In genomic region chr10:120735722-120736507, GRCm38 (mm10) we compare ENCODE assay signal across 8 mouse cellular contexts.
DNase-seq lines count a peak whose midpoint lies in the region; ATAC-seq lines count a peak whose summit lies in the region.

No protein-coding gene starts in this region.

- peak overlapping the region; percentile 64 for H3K4me2 ChIP-seq in heart, embryonic 11.5 days
- peak overlapping the region; percentile 60 for H3K4me2 ChIP-seq in hindbrain, embryonic 13.5 days
- H3K4me2 ChIP-seq in midbrain, embryonic 13.5 days (replicated peaks): peak overlapping the region; percentile 62

- no peaks in the 10 kb centered on the region for H3K36me3 ChIP-seq in heart, embryonic 11.5 days (ENCODE audit: control insufficient read depth, insufficient read depth, low read length)
- no peaks in the 10 kb centered on the region for H3K36me3 ChIP-seq in hindbrain, embryonic 13.5 days
- H3K36me3 ChIP-seq in midbrain, embryonic 13.5 days: no peaks in the 10 kb centered on the region

- H3K27me3 ChIP-seq in heart, embryonic 11.5 days (ENCODE audit: control insufficient read depth, insufficient read depth, low read length): no peaks in the 10 kb centered on the region
- H3K27me3 ChIP-seq in hindbrain, embryonic 13.5 days: peaks cover 24% of the 10 kb centered on the region; the same call in 1 of the 2 replicates
- peaks cover 16% of the 10 kb centered on the region for H3K27me3 ChIP-seq in midbrain, embryonic 13.5 days

- no peaks in the 10 kb centered on the region for H3K9me3 ChIP-seq in heart, embryonic 11.5 days (replicated peaks; ENCODE audit: control insufficient read depth, low read length)
- H3K9me3 ChIP-seq in hindbrain, embryonic 13.5 days: no peaks in the 10 kb centered on the region
- no peaks in the 10 kb centered on the region for H3K9me3 ChIP-seq in midbrain, embryonic 13.5 days

- no peak for DNase-seq in heart, postnatal 10 days
- DNase-seq in embryo, embryonic 10.5 days (ENCODE audit: low spot score): peak; percentile 72
- no peak for DNase-seq in spleen, adult 18-20 months
- DNase-seq in left cerebral cortex, postnatal 4 days: no peak

- intact Hi-C loops in heart, postnatal 10 days (cut with DNase I): no loop called here
- intact Hi-C loops in left cerebral cortex, postnatal 4 days (cut with DNase I): no loop called here

- ATAC-seq in heart, embryonic 11.5 days (replicated peaks; ENCODE audit: insufficient number of reproducible peaks, low FRiP score, low TSS enrichment): no peak
- ATAC-seq in hindbrain, embryonic 13.5 days (ENCODE audit: low FRiP score): no peak
- no peak for ATAC-seq in midbrain, embryonic 13.5 days
- no peak for ATAC-seq in erythroblast, adult 5-6 weeks (replicated peaks; ENCODE audit: low FRiP score, poor library complexity, severe bottlenecking)

- 6% methylated on average over 25 of the region's 25 CpGs for WGBS in heart, embryonic 11.5 days (ENCODE audit: insufficient replicate concordance)
- WGBS in hindbrain, embryonic 13.5 days: 6% methylated on average over 25 of the region's 25 CpGs
- WGBS in midbrain, embryonic 13.5 days: 3% methylated on average over 25 of the region's 25 CpGs

- H3K27ac ChIP-seq in heart, embryonic 11.5 days (ENCODE audit: low read depth, low read length): no peak overlapping the region
- H3K27ac ChIP-seq in hindbrain, embryonic 13.5 days: no peak overlapping the region
- H3K27ac ChIP-seq in midbrain, embryonic 13.5 days: no peak overlapping the region

- peak overlapping the region; percentile 25 for H3K4me3 ChIP-seq in heart, embryonic 11.5 days (ENCODE audit: low read depth, low read length)
- H3K4me3 ChIP-seq in hindbrain, embryonic 13.5 days: peak overlapping the region; percentile 30
- peak overlapping the region; percentile 36 for H3K4me3 ChIP-seq in midbrain, embryonic 13.5 days (replicated peaks)

- H3K4me1 ChIP-seq in heart, embryonic 11.5 days (ENCODE audit: control insufficient read depth, insufficient read depth, low read length): no peaks in the 10 kb centered on the region
- H3K4me1 ChIP-seq in hindbrain, embryonic 13.5 days (replicated peaks): peaks cover 14% of the 10 kb centered on the region
- H3K4me1 ChIP-seq in midbrain, embryonic 13.5 days (replicated peaks): peaks cover 17% of the 10 kb centered on the region

- peak overlapping the region; percentile 29; the same call in 1 of the 2 replicates for H3K9ac ChIP-seq in heart, embryonic 11.5 days (ENCODE audit: low read depth, low read length)
- H3K9ac ChIP-seq in hindbrain, embryonic 13.5 days: peak overlapping the region; percentile 53
- peak overlapping the region; percentile 33; the same call in 1 of the 2 replicates for H3K9ac ChIP-seq in midbrain, embryonic 13.5 days (replicated peaks)
